Mouse (Mus musculus) embryonic stem cell, embryonic (primary cell): ENCODE measurements around the gene Rnf34.

ENCODE experiments used
- CTCF ChIA-PET, 4 experiments: fragments of 300-600 bp in 2 of 4; fragments of 350-600 bp in 2 of 4; sonication (Branson Sonifier 250); formaldehyde crosslinking; loops; one replicate each; lab custom pipeline; 2022; ENCODE audit warnings: inconsistent platforms in 2 of 4; lab: Charles Lee
- POLR2A ChIA-PET, 4 experiments: fragments of 300-600 bp in 2 of 4; fragments of 350-600 bp in 2 of 4; sonication (Branson Sonifier 250); formaldehyde crosslinking; loops; one replicate each; lab custom pipeline; 2022; ENCODE audit warnings: antibody characterized with exemption in 4 of 4, inconsistent platforms in 1 of 4; lab: Charles Lee

The Rnf34 gene

DNA sequence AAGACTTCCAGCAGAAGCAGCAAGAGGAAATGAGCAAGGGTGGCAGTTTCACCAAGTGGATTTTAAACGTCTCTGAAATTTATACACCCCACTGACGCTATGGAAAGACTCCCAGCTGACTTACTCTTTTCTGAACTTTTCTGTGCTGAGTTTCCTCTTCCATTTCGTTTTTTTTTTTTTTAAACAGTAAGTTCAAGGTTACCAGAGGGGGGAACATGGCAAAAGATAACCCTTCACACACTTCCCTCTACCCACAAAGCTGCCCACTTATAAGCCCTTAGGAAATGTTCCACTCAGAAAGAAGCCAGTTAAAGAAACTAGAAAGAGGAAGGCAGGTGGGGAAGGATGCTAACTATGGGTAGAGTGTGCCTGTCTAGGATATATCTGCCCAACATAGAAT, 51.8 kb downstream of the Rnf34 start:
- CTCF ChIA-PET = interaction anchor here in 3 of 4 experiments (0.6 to 0.9 kb wide), 4 partner anchors 8 to 66 kb away, joined by 3 to 7 read pairs (median 4); no protein-coding TSS in a partner anchor
- POLR2A ChIA-PET = interaction anchor here in 2 of 4 experiments (0.5 to 3.5 kb wide), 10 partner anchors 8 to 80 kb away, joined by 3 to 10 read pairs (median 3); partner anchors contain the start of gene Anapc5 (in 1 of the 2)

DNA sequence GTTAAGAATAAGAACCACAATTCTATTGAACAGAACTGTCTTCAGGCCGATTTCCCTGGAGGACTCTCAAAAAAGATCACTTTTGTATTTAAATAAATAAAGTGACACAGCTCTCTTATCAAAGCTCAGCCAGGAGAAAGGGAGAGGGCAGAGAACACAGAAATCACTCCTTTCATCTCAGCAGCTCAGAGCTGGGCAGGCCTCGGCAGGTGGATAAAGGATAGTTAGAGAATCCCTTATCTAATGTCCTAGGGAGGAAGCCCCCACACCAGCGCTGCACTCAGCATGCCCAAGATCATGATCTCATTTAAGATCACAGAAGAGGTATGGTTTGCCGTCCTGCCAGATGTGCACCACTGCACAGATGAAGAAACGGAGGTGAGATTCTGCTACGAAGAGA, 52.4 kb downstream of the Rnf34 start:
- ChIA-PET CTCF (no interaction called here), POLR2A (interaction anchor here in 1 of 4 experiments (1.1 to 3.5 kb wide), 3 partner anchors 9 to 77 kb away, joined by 3 to 10 read pairs (median 9); no protein-coding TSS in a partner anchor)

DNA sequence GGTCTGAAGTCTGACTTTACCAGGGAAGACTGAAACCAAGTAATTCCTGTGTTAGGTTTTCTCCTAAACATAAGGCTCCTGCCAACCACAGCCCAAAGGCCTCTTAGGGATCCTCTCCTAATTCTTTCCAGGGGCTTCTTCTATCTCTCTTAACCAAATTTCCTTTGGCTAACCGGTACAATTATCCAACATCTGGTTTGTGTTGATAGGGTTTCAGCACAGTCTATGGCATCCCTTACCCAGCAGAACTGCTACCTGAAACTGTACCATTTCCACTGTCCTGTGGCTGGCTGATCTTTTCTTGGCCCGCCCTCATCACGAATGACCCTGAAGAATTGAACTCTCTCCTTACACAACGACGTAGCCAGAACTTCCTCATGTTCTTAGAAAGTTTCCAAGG, 53.3 kb downstream of the Rnf34 start:
- POLR2A ChIA-PET = interaction anchor here in 2 of 4 experiments (0.7 to 7.1 kb wide), 3 partner anchors 16 to 51 kb away, joined by 3 to 76 read pairs (median 10); no protein-coding TSS in a partner anchor
- CTCF ChIA-PET = interaction anchor here in 1 of 4 experiments (1.1 kb wide), 1 partner anchor 9 kb away, joined by 3 read pairs; no protein-coding TSS in a partner anchor

DNA sequence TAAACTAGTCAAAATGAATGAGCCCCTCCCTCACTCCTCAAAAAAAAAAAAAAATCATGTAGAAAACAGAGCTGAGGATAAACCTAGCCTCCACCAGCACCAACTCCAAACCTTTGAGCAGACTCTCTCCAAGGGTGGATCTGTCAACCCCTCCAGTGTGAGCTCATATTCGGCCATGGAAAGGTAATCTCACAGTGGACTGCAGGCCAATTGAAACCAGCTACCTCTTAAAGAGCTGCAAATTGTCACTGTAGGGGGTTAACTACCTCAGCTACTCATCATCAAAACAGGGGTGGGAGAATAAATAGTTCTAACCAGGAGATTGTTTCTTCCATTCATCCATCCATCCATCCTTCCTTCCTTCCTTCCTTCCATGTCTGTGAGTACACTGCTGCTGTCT, 57.3 kb downstream of the Rnf34 start:
- ChIA-PET CTCF (interaction anchor here in 3 of 4 experiments (0.5 to 1.6 kb wide), 12 partner anchors 10 to 294 kb away, joined by 3 to 10 read pairs (median 4); partner anchors contain the start of gene Orai1 (in 1 of the 3)), POLR2A (interaction anchor here in 3 of 4 experiments (0.5 to 7.1 kb wide), 16 partner anchors 10 to 824 kb away, joined by 3 to 76 read pairs (median 4); partner anchors contain the start of gene Anapc5 (in 1 of the 3))

DNA sequence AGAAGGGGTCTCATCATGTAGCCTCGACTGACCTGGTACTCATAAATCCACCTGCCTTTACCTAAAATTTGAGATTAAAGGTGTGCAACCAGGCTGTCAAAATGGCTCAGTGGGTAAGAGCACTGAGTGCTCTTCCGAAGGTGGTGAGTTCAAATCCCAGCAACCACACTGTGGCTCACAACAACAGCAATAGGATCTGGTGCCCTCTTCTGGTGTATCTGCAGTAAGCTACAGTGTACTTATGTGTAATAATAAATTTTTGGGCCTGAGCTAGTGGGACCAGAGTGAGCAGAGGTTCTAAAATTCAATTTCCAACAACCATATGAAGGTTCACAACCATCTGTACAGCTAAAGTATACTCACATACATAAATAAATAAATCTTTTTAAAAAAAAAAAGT, 58.2 kb downstream of the Rnf34 start:
- POLR2A ChIA-PET = interaction anchor here in 2 of 4 experiments (0.7 to 7.1 kb wide), 9 partner anchors 8 to 87 kb away, joined by 3 to 76 read pairs (median 3); partner anchors contain the start of gene Anapc5 (in 1 of the 2)
- CTCF ChIA-PET = interaction anchor here in 3 of 4 experiments (0.5 to 1.6 kb wide), 13 partner anchors 9 to 149 kb away, joined by 3 to 5 read pairs (median 3); partner anchors contain the start of genes Kdm2b (in 1 of the 3) and Orai1 (in 1 of the 3)

DNA sequence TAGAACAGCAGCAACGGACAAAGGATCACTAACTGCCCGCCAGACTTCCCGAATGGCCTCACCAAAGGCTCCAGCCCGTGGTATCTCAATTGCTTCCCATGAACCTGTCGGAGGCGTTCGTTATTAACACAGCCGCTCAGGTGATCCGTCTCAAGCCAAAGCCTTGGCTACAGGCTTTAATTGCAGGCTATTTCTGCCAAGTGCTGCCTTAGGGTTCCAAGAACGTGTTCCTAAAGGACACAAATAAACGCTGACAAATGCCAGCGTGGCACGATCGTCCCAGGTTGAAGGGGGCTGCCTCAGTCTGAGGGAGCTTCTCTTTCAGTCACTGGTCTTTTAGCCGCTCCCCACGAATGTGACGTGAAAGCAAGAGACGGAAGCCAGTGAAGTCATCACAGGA, 59.6 kb downstream of the Rnf34 start:
- ChIA-PET CTCF (interaction anchor here in 2 of 4 experiments (0.5 to 0.6 kb wide), 2 partner anchors 177 to 516 kb away, joined by 3 to 7 read pairs; no protein-coding TSS in a partner anchor), POLR2A (interaction anchor here in 1 of 4 experiments (0.6 to 7.1 kb wide), 4 partner anchors 8 to 93 kb away, joined by 3 to 76 read pairs (median 4); no protein-coding TSS in a partner anchor)

DNA sequence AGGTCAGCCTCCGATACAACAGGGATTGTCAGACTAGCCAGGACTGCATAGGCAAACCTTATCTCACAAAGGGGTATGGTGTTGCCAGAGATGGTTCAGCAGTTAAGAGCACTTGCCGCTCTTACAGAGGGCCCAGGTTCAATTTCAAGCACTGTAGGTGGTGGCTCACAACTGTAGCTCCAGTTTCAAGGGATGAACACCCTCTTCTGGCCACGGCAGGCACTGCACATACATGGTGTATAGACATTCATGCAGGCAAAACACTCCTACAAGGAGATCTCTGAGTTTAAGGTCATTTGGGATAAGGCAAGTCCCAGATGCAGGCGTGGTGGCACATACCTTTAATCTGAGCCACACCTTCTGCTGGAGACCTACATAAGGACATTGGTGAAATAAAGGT, 63.0 kb downstream of the Rnf34 start:
- ChIA-PET CTCF (interaction anchor here (0.6 to 1.8 kb wide), 28 partner anchors 9 to 321 kb away, joined by 3 to 9 read pairs (median 3); partner anchors contain the start of gene Orai1 (in 1 of the 4)), POLR2A (interaction anchor here (0.5 to 3.2 kb wide), 22 partner anchors 8 to 226 kb away, joined by 3 to 33 read pairs (median 4); partner anchors contain the start of genes Orai1 (in 1 of the 4) and Rnf34 (in 1 of the 4))

DNA sequence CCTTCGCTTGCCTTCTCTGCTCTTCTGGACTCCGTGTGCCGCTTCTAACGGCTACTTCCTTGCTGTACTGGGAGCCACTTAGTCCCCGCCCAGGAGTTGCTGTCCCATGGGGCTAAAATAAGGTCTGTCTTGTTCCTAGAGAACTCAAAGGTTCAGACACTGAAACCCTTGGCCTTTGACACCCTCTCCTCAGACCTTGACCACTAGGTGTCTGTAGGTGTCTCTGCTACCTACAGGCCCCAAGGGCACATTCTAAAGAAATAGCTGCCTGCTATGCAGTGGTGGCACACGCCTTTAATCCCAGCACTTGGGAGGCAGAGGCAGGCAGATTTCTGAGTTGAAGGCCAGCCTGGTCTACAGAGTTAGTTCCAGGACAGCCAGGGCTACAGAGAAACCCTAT, 66.3 kb downstream of the Rnf34 start:
- ChIA-PET CTCF (interaction anchor here (0.6 to 2.7 kb wide), 13 partner anchors 9 to 1111 kb away, joined by 3 to 11 read pairs (median 5); partner anchors contain the start of genes Orai1 (in 1 of the 4) and Rhof (in 1 of the 4)), POLR2A (interaction anchor here (0.6 to 8.4 kb wide), 20 partner anchors 9 to 209 kb away, joined by 3 to 76 read pairs (median 3); partner anchors contain the start of genes Anapc5 (in 1 of the 4), Orai1 (in 1 of the 4) and P2rx4 (in 1 of the 4))

DNA sequence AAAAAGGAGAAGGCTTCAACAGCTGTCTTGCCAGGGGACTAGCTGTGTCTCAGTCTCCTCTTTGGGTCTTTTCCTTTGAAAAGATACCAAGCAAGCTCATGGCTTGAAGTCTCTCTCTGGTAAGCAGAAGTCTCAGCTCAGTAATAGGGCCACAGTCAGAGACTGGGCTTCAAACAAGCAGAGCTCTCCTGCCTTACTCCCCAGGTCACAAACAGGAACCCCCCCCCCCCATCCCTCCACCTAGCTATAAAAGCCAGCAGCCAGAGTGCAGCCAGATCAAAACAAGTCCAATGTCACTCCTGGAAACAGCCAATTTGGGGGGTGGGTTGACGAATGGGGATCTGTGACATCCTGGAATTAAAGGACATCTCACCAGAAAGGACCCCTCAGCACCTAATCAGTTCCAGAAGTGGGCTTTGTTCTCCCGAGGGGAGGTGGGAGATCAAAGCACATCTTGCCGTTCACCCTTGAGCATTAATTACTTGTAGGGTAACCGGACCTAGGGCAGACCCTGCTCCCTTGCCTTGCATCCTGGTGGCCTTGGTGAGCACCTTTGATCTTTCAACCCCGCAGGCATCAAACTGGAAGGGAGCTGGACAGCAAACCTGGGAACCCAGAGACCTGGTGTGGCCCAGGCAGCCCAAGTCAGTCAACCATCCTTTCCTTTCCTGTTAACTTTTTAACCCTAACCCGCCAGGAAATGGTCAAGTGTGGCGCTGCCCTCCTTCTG, 68.3 kb downstream of the Rnf34 start:
- CTCF ChIA-PET = interaction anchor here (0.6 to 2.7 kb wide), 15 partner anchors 8 to 1952 kb away, joined by 3 to 11 read pairs (median 3); no protein-coding TSS in a partner anchor
- POLR2A ChIA-PET = interaction anchor here (0.6 to 8.4 kb wide), 24 partner anchors 10 to 332 kb away, joined by 3 to 76 read pairs (median 4); partner anchors contain the start of gene Anapc5 (in 1 of the 4)

DNA sequence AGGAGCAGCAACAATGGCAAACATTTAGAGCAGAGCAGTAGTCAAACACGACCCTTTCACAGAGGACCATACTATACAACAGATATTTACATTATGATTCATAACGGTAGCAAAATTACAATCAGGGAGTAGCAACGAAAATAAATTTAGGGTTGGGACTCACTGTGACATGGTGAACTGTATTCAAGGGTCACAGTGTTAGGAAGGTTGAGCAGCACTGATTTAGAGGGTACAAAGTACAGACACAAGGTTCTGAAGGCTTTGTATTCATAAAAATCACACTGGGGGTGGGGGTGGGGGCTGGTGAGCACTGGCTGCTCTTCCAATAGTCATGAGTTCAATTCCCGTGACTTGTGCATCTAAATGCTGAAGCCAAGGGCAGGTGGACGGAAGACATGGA, 70.7 kb downstream of the Rnf34 start:
- CTCF ChIA-PET = interaction anchor here in 2 of 4 experiments (0.6 to 1.3 kb wide), 2 partner anchors 14 to 125 kb away, joined by 4 to 5 read pairs; no protein-coding TSS in a partner anchor
- POLR2A ChIA-PET = interaction anchor here (0.6 to 8.4 kb wide), 27 partner anchors 8 to 1084 kb away, joined by 3 to 76 read pairs (median 4); partner anchors contain the start of genes Orai1 (in 2 of the 4) and Anapc5 (in 1 of the 4)
